Mouse (Mus musculus) granulocyte monocyte progenitor cell, adult 5-6 weeks (primary cell): ENCODE results near the gene Dab1. TPM values are rescaled to one million over a fixed set of nuclear protein-coding genes. Genes with fewer than 3 reads are reported as not detected.
A peak's percentile ranks its signal among the peaks of the same experiment; 100 is the strongest.

ENCODE experiments used
- ATAC-seq: replicated peaks from 2 replicates; pipeline ENCODE4 v1.8.0; 2016; ENCODE audit warnings: mild to moderate bottlenecking, moderate TSS enrichment, inconsistent platforms; ENCODE audit not compliant: poor library complexity, severe bottlenecking
- total RNA-seq, 2 experiments: library from RNA; stranded (forward) in 1 of 2; stranded (reverse) in 1 of 2; fragments of 200-712, 200-1000 nt in 1 of 2; fragments of >200 nt in 1 of 2; fragmentation: Nextera tagmentation in 1 of 2; gene quantifications; 2 replicates each; pipeline ENCODE4 v1.2.3; 2014 to 2017

Dab1 gene
- total RNA-seq, 2 experiments from 2014 or later = not detected

DNA sequence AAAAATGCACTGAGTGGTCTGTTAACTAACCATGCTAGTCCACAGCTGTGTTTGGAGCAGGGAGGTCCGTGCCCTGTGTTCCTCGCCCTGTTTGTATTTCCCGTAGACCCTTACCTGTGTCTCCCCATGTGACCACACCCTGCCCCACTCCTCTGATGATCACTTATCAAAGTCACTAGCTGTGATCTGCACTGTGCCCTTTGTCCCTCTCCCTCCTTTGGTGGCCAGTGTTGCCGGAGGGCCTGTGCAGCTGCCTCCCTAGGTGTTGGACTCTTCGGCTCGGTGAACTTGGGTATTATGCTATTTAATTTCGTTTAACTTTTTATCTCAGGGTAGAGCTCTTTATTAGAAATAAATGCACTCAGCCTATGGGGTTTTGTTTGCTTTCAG, 844.6 kb downstream of the Dab1 start:
- no peak for ATAC-seq

DNA sequence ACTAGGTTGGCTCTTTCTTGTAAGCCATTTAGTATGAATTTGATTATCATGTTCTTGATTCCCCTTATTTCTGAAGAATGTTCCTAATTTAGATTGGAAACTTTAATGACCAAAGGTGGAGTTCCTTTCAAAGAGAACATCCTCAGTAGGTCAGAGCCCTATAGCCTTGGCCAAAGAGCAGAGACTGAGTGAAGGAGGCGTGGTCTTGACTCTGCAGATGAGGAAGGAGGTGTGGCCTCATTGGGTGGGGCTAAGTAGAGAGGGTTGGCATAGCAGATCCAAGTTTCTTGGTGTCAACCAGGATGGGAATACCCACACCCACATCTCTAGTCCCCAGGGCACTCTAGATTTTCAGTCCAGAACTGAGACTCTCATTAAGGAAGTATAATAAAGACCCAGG, 846.4 kb downstream of the Dab1 start:
- no peak for ATAC-seq

DNA sequence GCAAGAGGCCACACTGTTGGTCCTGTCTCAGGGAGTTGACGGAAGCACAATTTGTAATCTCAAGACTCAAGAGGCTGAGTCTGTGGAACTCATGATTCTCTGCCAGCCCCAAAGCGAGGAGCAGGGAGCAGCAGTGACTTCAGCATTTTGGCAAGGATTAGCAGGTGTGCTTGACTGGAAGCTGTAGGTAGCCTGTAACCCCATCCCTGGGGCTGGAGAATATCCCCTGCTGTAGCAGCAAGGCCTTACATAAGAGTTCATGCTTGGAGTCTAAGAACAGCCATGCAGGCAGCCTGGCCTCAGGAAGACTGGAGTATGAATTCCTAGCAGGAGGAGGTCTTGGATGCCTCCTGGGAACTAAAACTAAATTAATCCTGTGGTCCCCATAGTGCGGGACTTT, 849.5 kb downstream of the Dab1 start:
- no peak for ATAC-seq

DNA sequence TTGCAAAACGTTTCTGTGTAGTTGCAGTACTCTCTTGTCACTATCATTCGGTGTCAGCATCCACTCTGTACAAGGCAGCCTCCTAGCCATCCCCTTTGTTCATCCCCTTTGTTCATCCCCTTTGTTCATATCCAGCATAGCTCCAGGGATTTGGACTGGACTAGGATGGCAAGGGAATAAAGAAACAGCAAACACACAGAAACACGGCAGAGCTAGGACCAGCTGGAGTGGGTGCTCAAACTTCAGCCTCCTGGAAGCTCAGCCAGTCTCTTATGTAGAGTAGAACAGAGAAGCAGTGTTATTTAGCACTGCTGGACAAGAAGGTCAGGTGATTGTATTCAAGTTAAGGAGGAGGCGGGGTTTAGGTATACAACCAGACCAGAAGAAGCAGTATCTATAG, 853.8 kb downstream of the Dab1 start:
- ATAC-seq = no peak

DNA sequence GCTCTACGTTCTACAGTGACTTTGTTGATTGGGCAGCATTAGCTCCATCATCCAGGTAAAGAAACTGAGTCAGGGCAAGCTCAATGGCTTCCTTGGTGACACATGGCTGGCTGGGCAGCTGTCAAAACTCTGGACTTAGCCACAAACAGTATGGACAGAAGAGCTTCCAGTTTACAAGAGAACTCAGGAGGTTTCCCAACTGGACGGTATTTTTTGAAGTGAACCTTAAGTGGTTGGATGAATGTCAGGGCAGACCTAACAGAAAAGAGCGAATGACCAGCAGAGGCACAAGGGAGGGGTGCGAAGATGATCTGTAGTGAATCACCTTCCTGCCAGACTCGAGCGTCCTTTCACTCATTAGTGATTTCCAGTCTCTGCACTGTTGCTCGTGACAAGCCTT, 857.7 kb downstream of the Dab1 start:
- ATAC-seq = no peak

- no peak for ATAC-seq
Observed at GRCm38 (mm10) chr4:104483948-104484347, 864.8 kb downstream of the Dab1 start.

- no peak for ATAC-seq
Observed at GRCm38 (mm10) chr4:104497221-104497620, 878.1 kb downstream of the Dab1 start.

GRCm38 (mm10) chr4:104500112-104500511, 881.0 kb downstream of the Dab1 start:
- no peak for ATAC-seq

DNA sequence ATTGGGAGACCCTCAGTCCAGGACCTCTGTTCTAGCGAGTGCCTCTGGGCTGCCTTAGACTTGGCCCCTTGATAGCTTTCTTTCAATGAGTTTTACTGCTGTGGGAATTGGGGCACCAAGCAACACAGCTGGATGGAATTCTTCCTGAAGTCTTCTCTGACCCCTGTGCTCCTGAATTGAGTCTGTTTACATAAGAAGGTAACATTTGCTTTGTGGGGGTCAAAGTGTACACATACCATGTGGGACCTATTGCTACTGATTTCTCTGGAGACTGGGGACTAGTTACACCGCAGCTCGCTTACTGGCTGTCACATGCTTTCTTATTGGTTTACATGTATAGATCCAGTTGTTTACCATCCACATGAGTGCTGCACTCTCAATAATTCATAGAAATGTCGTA, 881.5 kb downstream of the Dab1 start:
- ATAC-seq = no peak

- ATAC-seq = no peak
Observed at GRCm38 (mm10) chr4:104501245-104501644, 882.1 kb downstream of the Dab1 start.

- no peak for ATAC-seq
Observed at GRCm38 (mm10) chr4:104504916-104505315, 885.8 kb downstream of the Dab1 start.

DNA sequence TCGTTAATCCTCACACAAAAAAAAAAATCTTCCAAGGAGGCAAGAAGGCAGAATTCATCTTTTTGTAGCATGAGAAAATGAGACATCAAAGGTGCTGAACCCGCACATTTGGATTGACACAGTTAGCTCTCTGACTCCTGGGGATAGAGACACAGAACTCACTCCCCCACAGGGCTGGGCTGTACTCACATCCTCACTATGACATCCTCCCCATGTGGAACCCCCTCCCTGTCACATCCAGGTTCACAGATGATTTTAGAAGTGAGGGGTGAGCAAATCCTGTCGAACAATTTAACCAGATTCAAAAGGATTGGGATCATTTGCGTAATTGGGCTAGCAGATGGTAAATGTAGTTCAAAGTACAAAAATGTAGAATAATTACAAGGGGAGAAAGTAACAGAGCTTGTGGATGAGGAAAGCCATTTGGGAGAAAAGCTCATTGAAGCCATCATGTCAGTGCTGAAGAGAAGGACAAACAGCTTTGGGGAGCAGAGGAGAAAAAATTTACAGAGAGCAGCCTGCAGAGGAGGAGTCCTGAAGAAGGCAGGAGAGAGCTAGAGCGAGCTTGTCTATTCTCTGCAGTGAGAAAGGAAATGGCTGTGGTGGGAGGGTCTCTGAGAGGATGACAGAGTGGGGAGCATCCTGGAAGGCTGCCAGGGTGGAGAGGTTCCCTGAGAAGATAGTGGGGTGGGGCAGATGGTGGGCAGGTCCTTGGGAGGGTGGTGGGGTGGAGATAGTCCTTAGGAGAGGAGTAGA, 890.2 kb downstream of the Dab1 start:
- ATAC-seq = no peak

DNA sequence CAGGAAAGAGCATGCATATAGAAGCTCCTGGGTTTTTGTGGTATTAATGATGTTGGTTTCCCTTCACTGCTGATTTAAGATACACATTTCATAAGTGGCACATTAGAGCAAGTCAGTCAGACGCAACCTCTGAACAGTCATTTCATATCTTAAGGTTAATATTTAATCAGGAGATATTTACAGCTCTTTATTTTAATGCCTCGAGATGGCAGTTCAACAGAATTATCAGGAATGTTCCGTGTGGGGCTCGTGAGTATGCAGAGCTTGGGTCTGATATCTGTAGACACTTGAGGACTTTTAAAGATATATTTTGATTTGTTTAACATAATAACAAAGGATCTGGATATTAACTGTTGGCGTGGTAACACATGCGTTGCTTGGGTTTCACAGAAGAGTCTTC, 892.7 kb downstream of the Dab1 start:
- ATAC-seq = no peak

DNA sequence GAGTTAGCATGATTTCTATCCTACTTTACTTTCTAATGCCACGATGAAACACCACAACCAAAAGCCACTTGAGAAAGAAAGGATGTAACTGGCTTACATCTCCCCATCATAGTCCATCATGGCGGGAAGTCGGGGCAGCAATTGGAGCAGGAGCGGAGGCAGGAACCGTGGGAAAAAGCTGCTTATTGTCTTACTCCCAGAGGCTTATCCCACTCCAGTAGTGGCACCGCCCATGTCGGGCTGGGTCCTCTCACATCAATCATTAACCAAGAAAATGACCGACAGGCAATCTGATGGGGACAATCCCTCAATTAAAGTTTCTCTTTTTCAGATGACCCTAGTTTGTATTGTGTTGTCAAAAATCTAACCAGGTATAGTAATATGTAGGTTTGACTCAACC, 893.4 kb downstream of the Dab1 start:
- ATAC-seq = no peak

DNA sequence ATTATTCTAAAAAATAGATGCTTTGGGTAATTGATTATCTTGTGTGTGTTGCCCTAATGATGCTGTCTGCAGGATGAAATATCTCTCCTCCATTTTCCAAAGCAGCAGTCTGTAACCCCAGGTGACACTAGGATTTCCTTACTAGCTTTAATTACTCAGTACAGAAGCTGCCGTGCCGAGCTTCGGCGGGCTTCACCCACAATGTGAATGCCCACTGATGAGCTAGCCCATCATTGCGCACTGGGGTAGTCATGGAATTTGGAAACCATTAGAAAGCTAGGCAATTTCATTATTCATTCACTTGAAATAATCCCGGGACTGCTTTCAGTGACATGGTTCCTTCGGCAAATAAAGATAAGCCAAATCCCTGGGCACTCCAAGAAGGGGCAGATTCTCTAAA, 894.5 kb downstream of the Dab1 start:
- ATAC-seq = no peak

GRCm38 (mm10) chr4:104514568-104515000, 895.4 kb downstream of the Dab1 start:
- ATAC-seq = peak; percentile 98

- ATAC-seq = no peak
Observed at GRCm38 (mm10) chr4:104515681-104516080, 896.5 kb downstream of the Dab1 start.

DNA sequence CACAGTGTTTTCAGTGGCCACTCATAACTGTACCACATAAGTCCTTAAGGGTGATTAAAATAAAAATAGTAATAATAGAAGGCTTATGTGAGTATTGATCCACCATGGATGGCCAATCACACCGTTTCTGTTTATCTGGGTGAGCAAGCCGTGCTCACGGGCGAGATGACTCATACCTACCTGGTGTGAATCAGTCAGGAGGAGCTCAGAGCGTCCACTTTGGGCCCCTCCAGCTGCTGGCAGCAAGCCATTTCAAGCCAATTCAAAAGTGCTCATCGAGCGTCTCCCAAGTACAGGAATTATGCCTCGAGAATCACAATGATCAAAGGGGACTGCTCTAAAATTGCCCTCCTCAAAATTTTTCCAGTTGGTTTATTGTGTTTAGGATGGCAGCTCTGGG, 903.2 kb downstream of the Dab1 start:
- no peak for ATAC-seq

DNA sequence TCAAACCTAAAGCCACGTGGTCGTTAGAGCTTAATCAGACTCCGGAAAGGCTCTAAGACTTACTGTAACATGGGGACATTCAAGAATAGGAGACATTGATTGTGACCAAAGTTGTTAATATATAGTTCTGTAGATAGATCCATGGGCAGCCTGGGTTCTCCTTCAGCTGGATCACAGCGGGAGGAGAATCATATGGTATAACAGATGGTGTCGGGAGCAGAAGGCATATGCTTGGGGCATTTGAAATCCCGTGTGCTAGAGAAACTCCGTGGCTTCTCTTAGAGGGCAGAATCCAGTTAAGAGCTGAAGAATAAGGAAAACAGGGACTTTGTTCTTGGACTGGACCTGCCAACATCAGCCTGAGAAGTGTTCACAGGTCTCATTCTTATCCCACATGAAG, 904.6 kb downstream of the Dab1 start:
- no peak for ATAC-seq

DNA sequence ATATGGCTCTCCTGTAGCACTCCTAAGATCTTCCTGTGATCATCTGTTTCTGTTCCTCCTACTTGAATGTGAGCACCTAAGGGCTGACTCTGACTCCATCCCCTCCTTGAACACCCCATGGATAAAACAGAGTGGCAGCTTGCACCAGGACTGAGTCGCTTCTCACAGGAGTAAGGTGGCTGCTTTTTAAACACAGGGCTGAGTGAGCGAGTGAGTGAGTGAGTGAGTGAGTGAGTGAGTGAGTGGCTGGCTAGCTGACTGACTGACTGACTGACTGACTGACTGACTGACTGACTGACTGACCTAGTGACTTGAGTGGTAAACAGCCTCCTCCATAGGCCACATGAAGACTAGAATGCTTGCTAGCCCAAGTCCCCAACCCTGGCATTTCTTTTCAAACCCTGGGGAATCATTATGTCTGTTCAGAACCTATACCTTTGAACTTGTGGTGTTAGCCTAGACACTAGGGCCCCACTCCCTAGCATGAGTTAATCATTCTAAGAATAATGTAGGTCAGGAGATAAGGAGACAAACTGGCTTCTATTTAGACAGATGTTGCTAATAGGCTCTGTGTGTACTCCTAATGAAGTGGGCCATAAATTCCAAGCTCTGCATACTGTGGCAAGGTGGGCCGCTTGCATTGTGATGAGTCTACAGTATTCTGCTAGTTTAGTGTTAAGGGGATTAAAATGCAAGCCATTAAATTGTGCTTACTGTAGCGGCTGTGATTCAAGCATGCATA, 910.9 kb downstream of the Dab1 start:
- no peak for ATAC-seq

DNA sequence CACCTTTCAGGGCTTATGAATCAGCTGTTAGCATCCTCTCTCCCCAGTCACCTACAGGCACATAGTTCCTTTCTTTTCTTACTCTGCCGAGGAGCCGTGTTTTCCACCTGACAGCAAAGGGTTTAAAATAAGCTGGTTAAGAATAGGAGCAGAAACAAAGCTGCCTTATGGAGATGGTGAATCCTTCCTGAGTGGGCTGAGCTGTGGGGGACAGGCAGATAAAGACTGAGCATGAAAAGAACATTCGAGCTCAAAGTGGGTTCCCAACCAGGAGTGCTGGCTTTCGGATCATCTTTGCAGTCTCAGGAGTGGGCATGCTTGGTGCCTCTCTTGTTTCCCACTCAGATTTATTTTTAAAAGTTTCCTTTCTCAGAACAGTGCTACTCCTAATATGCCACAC, 913.7 kb downstream of the Dab1 start:
- ATAC-seq = no peak

DNA sequence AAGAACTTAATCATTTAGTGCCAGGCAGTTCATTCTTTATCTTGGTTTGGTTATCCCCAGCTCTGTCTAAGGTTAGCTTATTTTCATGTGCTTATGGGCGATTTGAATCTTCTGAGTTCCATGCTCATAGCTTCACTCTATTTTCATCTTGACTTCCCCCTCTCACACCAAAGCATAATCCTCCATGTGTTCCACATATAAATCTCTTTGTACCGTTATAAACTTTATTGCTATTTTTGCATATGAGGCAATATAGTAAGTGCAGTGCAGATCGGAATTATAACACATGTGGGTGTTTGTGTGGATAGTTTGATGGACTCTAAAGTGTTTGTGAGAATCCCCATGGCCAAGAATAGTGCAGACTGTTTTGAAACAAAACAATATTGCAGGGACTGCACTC, 919.3 kb downstream of the Dab1 start:
- no peak for ATAC-seq
